ENCODE assay signal across 17 mouse cellular contexts in the genomic region with DNA sequence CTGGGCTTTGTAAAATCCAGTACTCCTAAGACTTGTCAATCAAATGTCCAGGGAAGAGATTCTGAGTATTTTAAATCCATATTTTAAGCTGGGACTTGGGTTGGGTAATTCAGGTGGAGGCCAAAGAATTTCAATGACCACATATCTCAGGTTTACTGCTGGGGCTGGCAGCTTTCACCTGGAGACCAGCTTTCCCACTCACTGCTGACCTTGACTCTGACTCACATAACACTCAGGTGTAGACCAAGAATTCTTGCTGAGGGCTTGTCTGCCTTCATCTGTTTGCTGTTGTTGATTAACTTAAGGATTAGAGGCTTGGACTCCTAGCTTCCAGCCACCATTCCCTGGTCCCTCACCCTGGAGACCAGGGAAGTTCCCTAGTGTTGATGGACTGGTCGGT.
"Had no signal": no experiment of that assay in that cellular context is flagged by ENCODE, and none has a peak within 500 bp of the region (broad histone marks: within the 10 kb centered on the region; RNA-seq: fewer than 3 reads in every experiment).

No protein-coding gene starts in this region.

- H3K27me3 ChIP-seq: liver, embryonic 13.5 days; midbrain, embryonic 12.5 days; midbrain, embryonic 15.5 days; neural tube, embryonic 12.5 days; neural tube, embryonic 15.5 days had no signal

- H3K9me3 ChIP-seq: midbrain, embryonic 15.5 days; neural tube, embryonic 12.5 days; neural tube, embryonic 15.5 days had no signal

- H3K4me1 ChIP-seq: liver, embryonic 13.5 days; midbrain, embryonic 12.5 days; midbrain, embryonic 15.5 days; neural tube, embryonic 12.5 days; neural tube, embryonic 15.5 days had no signal

- H3K36me3 ChIP-seq: liver, embryonic 13.5 days; midbrain, embryonic 12.5 days; midbrain, embryonic 15.5 days; neural tube, embryonic 12.5 days; neural tube, embryonic 15.5 days had no signal

- H3K27ac ChIP-seq: hindbrain, postnatal 0 days; kidney, postnatal 0 days; liver, embryonic 13.5 days; macrophage; midbrain, embryonic 12.5 days; midbrain, embryonic 15.5 days; neural tube, embryonic 12.5 days; neural tube, embryonic 15.5 days; stomach, postnatal 0 days had no signal

- H3K4me3 ChIP-seq: liver, embryonic 13.5 days; midbrain, embryonic 12.5 days; midbrain, embryonic 15.5 days; neural tube, embryonic 12.5 days; neural tube, embryonic 15.5 days had no signal

- DNase-seq: liver, embryonic 13.5 days; lung, embryonic 14.5 days; lung, postnatal 10 days; right cerebral cortex, adult 18-20 months; right cerebral cortex, postnatal 14 days; right cerebral cortex, postnatal 4 days; thymus, adult 2 months; thymus, postnatal 14 days; thymus, postnatal 4 days had no signal
